Mouse (Mus musculus) kidney, adult 8-10 months (tissue): ENCODE measurements around the gene Myh11.

Experiments
- DNase-seq, 2 experiments: peaks; one replicate each; pipeline ENCODE4 v3.0.0; 2022

Gene Myh11

GRCm38 (mm10) chr16:14291223-14291622 lies at the start of gene Myh11:
Gene Myh11, minus strand, starts transcription at chr16:14291372.
- DNase-seq, result peak; percentile 50 to 59

GRCm38 (mm10) chr16:14328156-14328555 lies 37.0 kb upstream of the Myh11 start:
- no peak for DNase-seq

- no peak for DNase-seq
Observed at GRCm38 (mm10) chr16:14320494-14320893, 29.3 kb upstream of the Myh11 start.

GRCm38 (mm10) chr16:14319681-14320080 lies 28.5 kb upstream of the Myh11 start:
- DNase-seq, result no peak

GRCm38 (mm10) chr16:14316884-14317876 lies 26.0 kb upstream of the Myh11 start, which contains the start of gene Fopnl:
Gene Fopnl, minus strand, starts transcription at chr16:14317405.
- peak; percentile 97 to 98 for DNase-seq

- no peak for DNase-seq
Observed at GRCm38 (mm10) chr16:14312914-14313313, 21.7 kb upstream of the Myh11 start.

GRCm38 (mm10) chr16:14311371-14311770 lies 20.2 kb upstream of the Myh11 start:
- peak in 1 of 2 experiments; percentile 21 for DNase-seq

GRCm38 (mm10) chr16:14309833-14310232 lies 18.7 kb upstream of the Myh11 start:
- no peak for DNase-seq

GRCm38 (mm10) chr16:14308245-14309073 lies 17.3 kb upstream of the Myh11 start:
- no peak for DNase-seq

- no peak for DNase-seq
Observed at GRCm38 (mm10) chr16:14307373-14307772, 16.2 kb upstream of the Myh11 start.

GRCm38 (mm10) chr16:14306451-14306850 lies 15.3 kb upstream of the Myh11 start:
- DNase-seq, result no peak

GRCm38 (mm10) chr16:14304791-14305190 lies 13.6 kb upstream of the Myh11 start:
- no peak for DNase-seq

GRCm38 (mm10) chr16:14303676-14304075 lies 12.5 kb upstream of the Myh11 start:
- no peak for DNase-seq

GRCm38 (mm10) chr16:14303148-14303547 lies 12.0 kb upstream of the Myh11 start:
- no peak for DNase-seq

- no peak for DNase-seq
Observed at GRCm38 (mm10) chr16:14298461-14298860, 7.3 kb upstream of the Myh11 start.

GRCm38 (mm10) chr16:14297746-14298145 lies 6.6 kb upstream of the Myh11 start:
- DNase-seq, result no peak

- no peak for DNase-seq
Observed at GRCm38 (mm10) chr16:14297137-14297536, 6.0 kb upstream of the Myh11 start.

- DNase-seq, result no peak
Observed at GRCm38 (mm10) chr16:14296544-14297124, 5.5 kb upstream of the Myh11 start.

- no peak for DNase-seq
Observed at GRCm38 (mm10) chr16:14295291-14295690, 4.1 kb upstream of the Myh11 start.

- DNase-seq, result no peak
Observed at GRCm38 (mm10) chr16:14292205-14293199, 1.3 kb upstream of the Myh11 start.

- no peak for DNase-seq
Observed at GRCm38 (mm10) chr16:14272374-14272965, 18.7 kb downstream of the Myh11 start.
